ENCODE assay signal across 8 mouse cellular contexts in the genomic region with DNA sequence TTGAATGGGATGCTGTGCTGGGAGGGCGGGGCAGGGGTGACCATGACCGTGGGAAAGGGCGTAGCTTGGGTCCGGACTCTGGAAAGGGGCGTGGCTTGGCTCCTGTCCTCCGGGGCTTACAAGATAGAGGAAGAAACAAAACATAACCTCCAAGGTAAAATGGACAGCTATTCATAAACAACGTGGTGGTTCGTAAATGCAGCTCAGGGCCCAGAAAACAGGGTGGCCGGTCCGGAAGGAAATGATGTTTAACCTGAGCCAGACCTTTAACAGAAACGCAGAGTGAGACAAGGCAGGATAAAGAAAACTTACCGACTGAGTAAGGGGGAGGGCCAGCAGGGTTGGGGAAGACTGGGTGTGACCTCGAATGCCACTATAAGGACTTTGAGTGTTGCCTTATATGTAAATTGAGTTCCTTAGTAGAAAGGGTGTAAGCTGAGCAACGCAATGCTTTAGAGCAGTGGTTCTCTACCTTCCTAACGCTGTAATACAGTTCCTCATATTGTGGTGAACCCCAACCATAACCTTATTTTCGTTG. TPM values are rescaled to one million over a fixed set of nuclear protein-coding genes. Genes with fewer than 3 reads are reported as not detected.
DNase-seq lines count a peak whose midpoint lies in the region.

No protein-coding gene starts in this region.

- peak; percentile 14 to 27 for DNase-seq in adrenal gland, adult 18-20 months (ENCODE audit: low spot score in 2 of 2)
- DNase-seq in gastrocnemius, postnatal 25 days: peak; percentile 17
- peak; percentile 59 for DNase-seq in kidney, adult 18-20 months
- peak; percentile 66 to 74 for DNase-seq in lung, adult 18-20 months
- DNase-seq in spleen, postnatal 36 days (ENCODE audit: low spot score in 2 of 2): peak; percentile 66 to 80
- no peak for DNase-seq in layer of hippocampus, adult 18-20 months (ENCODE audit: low spot score in 2 of 2)
- DNase-seq in thymus, postnatal 0 days (ENCODE audit: low spot score): no peak
- no peak for DNase-seq in cerebellum, adult 8-10 months

RNA-seq across cellular contexts. Expression of a gene that starts 26.9 kb away (rescaled TPM):
- 1 to 10 TPM in 1 of 2 experiments, under 1 TPM in 1; 0.70 to 1.6 TPM for total RNA-seq in adrenal gland, adult 18-20 months (2021)
- total RNA-seq in gastrocnemius, postnatal 25 days (2021): under 1 TPM; 0.08 to 0.32 TPM
- total RNA-seq in layer of hippocampus, adult 18-20 months (2021): under 1 TPM; 0.05 to 0.10 TPM
- polyA plus RNA-seq in thymus, postnatal 0 days (2015; fragmentation: Nextera tagmentation; extraction: Ambion mirVana): 90.8 and 112 TPM in 2 replicates

RNA-seq across cellular contexts. Expression of a gene that starts 34.3 kb away (rescaled TPM):
- total RNA-seq in adrenal gland, adult 18-20 months (2021): not detected
- total RNA-seq in gastrocnemius, postnatal 25 days (2021): not detected
- total RNA-seq in layer of hippocampus, adult 18-20 months (2021): not detected
- 0.17 and 0.33 TPM in 2 replicates for polyA plus RNA-seq in thymus, postnatal 0 days (2015; fragmentation: Nextera tagmentation; extraction: Ambion mirVana)

Comparison
In these comparisons a context has a peak if more than half of its experiments do, and no peak if none do; other contexts are left out.
1. DNase-seq: peak in adrenal gland, adult 18-20 months (2 of 2), gastrocnemius, postnatal 25 days (single experiment), kidney, adult 18-20 months (single experiment), lung, adult 18-20 months (2 of 2) and spleen, postnatal 36 days (2 of 2); none in layer of hippocampus, adult 18-20 months (0 of 2), thymus, postnatal 0 days (single experiment) and cerebellum, adult 8-10 months (single experiment).